Mouse (Mus musculus) MEL (cell line): ENCODE results near the gene Vps50.
"Not testable (repeated sequence)": the region's sequence is repeated elsewhere in the genome, so short reads cannot be mapped to it uniquely, and the experiment has no call there.

Experiments used
- CTCF ChIP-seq, 3 experiments: IDR thresholded peaks in 2 of 3; conservative IDR thresholded peaks in 1 of 3; 2 replicates each; pipeline ENCODE4 v1.5.1; 2011 to 2012; ENCODE audit warnings: low read length in 3 of 3, low read depth in 2 of 3, mild to moderate bottlenecking in 2 of 3, improper control_type of control experiment in 1 of 3, inconsistent platforms in 1 of 3, mixed read lengths in 1 of 3, moderate library complexity in 1 of 3; ENCODE audit not compliant: control insufficient read depth in 1 of 3, insufficient read depth in 1 of 3, poor library complexity in 1 of 3, severe bottlenecking in 1 of 3
- E2F4 ChIP-seq: IDR thresholded peaks from 2 replicates; pipeline ENCODE4 v1.6.1; 2011; ENCODE audit warnings: low read depth, low read length, improper control_type of control experiment, borderline replicate concordance
- EP300 ChIP-seq, 2 experiments: IDR thresholded peaks; 2 replicates each; pipeline ENCODE4 v1.6.1; 2011; ENCODE audit warnings: improper control_type of control experiment in 2 of 2, low read length in 2 of 2, low read depth in 1 of 2, mild to moderate bottlenecking in 1 of 2
- JUND ChIP-seq: IDR thresholded peaks from 2 replicates; pipeline ENCODE4 v1.6.1; 2011; ENCODE audit warnings: low read depth, mild to moderate bottlenecking, improper control_type of control experiment, low read length
- POLR2A ChIP-seq, 2 experiments: IDR thresholded peaks; 2 replicates each; pipeline ENCODE4 v1.6.1; 2011 to 2012; ENCODE audit warnings: low read length in 2 of 2, mild to moderate bottlenecking in 2 of 2, control low read depth in 1 of 2, improper control_type of control experiment in 1 of 2, low read depth in 1 of 2, moderate library complexity in 1 of 2; ENCODE audit not compliant: control insufficient read depth in 1 of 2, insufficient read depth in 1 of 2, poor library complexity in 1 of 2

GRCm38 (mm10) chr6:3508151-3508550 lies 10.0 kb downstream of the Vps50 start:
- TF ChIP-seq CTCF (IDR thresholded peaks at IDR 0.05 in 2 of 3, conservative IDR thresholded peaks at IDR 0.05 in 1 of 3; ENCODE audit: control insufficient read depth in 1 of 3, insufficient read depth in 1 of 3, low read depth in 2 of 3, low read length in 3 of 3, poor library complexity in 1 of 3, severe bottlenecking in 1 of 3); JUND; EP300 (IDR thresholded peaks at IDR 0.05; ENCODE audit: low read depth in 1 of 2, low read length in 2 of 2); E2F4; POLR2A (IDR thresholded peaks at IDR 0.05; ENCODE audit: control insufficient read depth in 1 of 2, insufficient read depth in 1 of 2, low read depth in 1 of 2, low read length in 2 of 2, poor library complexity in 1 of 2): not testable (repeated sequence)
